Mouse (Mus musculus): ENCODE data around the gene Phf20.
"Not testable (repeated sequence)": the region's sequence is repeated elsewhere in the genome, so short reads cannot be mapped to it uniquely, and the experiment has no call there.

Gene Phf20

DNA sequence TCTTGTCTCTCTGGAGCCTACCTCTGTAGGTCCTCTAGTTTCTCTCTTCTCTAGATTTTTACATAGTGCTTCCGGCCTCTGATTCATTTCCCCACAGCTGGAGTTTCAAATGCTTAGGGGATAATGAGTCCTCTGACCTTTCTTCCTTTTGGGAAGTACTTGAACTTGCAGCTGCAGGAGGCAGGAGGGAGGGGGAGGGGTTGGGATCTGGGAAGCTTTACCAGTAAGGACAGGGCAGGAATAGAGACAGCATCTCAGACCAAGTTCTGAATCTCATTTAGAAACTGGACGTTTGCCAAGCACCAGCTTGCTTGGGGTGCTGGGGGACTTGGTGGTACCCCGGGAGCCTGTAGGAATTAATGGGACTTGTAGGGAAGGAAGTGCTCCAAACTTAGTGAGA lies 3.7 kb downstream of the Phf20 start:
- DNase-seq (ENCODE audit: low read depth): no peak

DNA sequence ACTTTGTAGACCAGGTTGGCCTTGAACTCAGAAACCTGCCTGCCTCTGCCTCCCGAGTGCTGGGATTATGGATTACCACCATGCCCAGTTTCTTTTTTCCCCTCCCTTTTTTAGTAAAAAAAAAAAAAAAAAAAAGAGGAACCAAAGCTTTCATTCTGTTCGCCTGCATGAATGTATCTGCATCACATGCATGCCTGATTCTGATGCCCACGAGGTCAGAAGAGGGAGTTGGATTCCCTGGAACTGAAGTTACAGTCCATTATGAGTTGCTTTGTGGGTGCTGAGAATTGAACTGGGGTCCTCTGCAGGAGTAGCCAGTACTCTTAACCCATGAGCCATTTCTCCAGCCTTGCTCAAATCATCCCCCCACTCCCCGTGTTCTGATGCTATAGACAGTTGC lies 5.2 kb downstream of the Phf20 start:
- no peak for DNase-seq (ENCODE audit: low read depth)

DNA sequence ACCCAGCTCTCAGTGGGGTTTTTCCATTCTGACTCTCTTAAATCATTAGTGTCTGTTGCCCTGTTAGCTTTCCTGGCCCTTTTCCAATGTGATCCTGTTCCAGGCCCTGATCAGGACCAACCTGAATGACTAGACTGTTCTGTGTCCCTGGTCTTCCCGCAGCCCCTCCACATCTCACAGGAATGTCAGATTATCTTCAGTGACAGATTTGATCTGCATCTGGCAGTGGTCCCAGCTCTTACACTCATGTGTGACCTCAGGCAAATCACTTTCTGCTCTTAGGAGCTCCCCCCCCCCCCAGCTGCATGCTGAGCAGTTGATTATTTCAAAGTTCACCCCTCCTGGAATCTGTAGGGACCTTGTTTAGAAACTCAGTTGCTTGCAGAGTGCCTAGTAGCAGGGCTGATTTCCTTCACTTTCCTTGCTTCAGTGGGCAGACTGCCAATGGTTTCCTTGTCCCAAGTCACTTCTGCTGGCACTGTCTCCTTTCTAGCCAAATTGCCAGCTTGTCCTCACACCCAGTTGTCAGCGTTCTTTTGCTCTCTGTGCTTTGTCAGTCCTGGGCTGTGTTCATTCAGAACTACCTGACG lies 6.7 kb downstream of the Phf20 start:
- DNase-seq (ENCODE audit: low read depth): no peak

DNA sequence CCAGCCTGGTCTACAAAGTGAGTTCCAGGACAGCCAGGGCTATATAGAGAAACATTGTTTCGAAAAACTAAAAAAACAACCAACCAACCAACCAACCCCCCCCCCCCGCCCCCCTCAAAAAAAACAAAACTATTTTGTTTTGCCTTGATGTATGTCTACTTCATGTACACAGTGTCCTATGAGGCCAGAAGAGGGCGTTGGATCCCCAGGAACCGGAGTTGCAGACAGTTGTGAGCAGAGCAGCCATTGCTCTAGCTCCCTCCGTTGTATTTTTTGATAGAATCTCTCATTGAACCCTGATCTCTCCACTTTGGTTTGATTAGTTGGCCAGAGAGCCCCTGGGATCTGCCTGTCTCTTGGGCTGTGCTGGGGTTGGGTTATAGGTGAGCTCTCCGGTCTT lies 7.7 kb downstream of the Phf20 start:
- DNase-seq (ENCODE audit: low read depth): peak; percentile 40

DNA sequence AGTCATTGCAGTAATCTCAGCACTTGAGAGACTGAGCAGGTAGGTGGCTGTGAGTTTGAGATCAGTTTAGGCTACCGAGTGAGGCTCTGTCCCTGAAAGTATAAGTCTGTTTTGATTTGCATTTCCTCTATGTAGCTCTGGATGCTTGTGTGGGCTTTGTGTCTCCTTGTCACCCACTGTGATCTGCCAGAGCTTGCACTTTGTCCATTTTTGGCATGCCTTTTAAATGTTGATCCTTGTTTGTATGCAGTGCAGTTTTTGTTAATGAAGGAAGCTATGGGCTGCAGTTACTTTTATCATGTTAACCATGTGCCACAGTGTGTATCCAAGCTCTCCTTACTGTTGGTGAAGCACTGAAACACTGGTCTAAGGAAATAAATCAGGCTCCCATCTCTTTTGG lies 21.5 kb downstream of the Phf20 start:
- DNase-seq (ENCODE audit: low read depth): no peak

DNA sequence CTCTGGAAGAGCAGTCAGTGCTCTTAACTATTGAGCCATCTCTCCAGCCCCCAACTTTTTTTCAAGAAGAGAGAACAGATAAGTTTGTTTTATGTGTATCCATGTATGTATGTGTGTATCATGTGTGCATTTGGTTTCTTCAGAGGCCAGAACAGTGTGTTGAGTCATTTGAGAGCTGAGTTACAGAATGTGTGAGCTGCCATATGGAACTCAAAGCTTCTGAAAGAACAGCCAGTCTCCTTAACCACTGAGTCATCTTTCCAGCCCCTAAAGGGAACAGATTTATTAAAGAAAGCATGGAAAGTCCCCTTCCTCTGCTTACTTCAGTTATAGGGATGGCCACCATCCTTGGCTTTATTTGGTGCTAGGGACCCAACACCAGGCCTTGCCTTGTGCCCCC lies 25.8 kb downstream of the Phf20 start:
- DNase-seq (ENCODE audit: low read depth): no peak

DNA sequence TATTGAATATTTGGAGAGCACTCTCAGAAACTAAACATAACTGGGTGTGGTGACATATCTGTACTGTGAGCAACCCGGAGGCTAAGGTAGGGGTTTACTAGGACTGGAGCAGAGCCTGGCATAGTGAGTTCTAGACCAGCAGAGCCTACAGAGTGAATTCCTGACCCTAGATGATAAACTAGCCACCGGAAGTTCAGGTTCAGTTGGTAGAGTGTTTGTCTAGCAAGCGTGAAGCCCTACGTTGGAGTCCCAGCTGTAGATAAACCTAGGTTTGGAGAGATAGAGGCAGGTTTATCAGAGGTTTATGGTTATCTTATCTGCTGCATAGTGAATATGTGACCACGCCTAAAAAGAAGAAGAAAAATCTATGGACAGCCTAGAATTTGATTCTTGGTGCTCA lies 27.8 kb downstream of the Phf20 start:
- no peak for DNase-seq (ENCODE audit: low read depth)

DNA sequence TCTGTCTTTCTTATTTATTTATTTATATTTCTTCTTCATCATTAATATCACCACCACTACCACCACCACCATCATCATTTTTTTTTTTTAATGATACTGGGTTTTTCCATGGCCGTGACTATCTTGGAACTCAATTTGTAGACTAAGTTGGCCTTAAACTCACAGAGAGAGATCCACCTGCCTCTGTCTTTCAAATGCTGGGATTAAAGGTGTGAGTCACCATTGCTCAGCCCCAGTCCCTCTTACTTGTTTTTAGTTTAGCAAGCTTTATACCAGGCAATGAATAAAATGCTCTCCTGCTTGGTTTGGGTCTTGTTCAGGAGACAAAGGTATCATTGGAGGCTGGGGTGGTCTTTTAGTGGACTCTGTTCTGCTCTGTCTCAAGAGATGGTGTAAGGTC lies 31.4 kb downstream of the Phf20 start:
- no peak for DNase-seq (ENCODE audit: low read depth)

DNA sequence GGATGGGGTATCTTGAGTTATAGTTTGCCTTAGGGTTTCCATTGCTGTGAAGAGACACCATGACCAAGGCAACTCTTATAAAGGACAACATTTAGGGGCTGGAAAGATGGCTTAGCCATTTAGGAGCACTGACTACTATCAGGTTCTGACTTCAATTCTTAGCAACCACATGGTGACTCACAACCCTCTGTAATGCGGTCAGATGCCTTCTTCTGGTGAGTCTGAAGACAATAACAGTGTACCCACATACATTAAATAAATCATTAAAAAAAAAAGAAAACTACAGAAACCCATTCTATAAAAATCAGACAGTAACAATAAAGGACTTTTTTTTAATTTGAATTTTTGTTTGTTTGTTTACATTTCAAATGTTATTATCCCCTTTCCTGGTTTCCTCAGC lies 32.9 kb downstream of the Phf20 start:
- DNase-seq (ENCODE audit: low read depth): no peak

DNA sequence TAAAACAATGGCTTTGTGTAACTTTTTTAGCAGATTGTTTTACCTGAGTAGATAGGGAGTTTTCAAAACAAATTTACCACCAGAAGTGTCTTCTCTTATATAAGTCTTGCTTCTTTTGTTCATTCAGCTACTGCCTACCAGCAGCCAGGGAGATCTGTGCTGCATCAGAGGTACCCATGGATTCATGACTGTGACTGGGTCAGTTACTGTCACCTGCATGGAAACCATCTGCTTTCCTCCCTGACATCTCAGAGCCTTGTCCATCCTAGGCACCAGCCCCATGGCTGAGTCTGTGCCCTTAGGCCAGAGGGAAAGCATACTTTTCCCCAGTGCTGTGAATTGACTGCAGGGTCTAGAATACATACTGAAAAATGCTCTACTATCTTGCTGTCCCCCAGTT lies 35.1 kb downstream of the Phf20 start:
- DNase-seq (ENCODE audit: low read depth): no peak

DNA sequence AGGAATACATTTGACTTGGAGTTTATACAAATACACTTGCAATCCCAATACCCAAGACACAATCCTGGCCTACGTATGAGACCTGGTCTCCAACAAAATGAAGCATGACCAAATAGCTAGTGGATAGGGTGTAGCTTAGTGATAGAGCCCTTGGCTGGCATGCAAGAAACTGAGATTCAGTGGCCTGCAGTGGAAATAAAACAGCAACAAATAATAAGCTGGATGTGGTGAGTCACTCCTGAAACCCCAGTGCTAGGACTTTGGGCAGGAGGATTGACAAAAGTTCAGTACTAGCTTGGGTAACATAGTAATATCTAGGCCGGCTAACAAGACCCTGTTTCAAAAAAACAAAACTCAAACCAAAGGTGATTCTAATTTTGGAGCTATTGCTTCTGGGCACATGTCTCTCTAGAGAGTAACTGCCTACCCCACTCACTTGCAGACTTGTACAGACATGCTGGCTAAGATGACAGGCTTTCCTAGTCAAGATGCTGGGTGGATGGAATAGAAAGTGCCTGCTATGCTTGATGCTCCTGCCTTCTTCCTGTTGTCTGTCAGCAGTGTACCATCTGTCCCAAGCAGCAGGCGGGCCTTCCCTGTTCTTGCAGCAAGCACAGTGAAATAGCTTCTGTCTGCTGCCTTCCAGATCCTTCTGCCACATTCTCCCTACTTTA lies 37.1 kb downstream of the Phf20 start:
- no peak for DNase-seq (ENCODE audit: low read depth)

DNA sequence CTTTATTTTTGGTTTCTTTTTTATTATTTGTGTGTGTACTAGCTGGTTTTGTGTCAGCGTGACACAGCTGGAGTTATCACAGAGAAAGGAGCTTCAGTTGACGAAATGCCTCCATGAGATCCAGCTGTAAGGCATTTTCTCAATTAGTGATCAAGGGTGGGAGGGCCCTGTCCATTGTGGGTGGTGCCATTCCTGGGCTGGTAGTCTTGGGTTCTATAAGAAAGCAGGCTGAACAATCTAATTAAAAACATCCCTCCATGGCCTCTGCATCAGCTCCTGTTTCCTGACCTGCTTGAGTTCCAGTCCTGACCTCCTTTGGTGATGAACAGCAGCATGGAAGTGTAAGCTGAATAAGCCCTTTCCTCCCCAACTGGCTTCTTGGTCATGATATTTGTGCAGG lies 37.8 kb downstream of the Phf20 start:
- not testable (repeated sequence) for DNase-seq (ENCODE audit: low read depth)

DNA sequence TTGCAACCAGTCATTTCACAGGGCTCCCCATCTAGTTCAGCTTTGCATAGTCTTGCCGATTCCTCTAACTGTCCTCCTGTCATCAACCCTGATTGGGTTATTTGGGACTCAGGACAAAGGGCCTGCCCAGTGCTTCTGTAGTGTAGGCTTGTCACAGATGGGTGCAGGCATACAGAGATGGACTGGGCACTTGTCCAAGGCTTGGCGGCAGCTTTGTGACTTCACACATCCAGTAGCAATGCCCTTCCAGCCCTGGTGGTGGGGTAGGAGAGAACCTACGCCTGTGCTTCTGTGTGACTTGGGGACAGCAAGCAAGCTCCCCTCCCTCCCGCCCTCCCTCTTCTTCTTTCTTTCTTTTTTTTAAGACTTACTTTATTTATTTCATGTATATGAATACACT lies 39.6 kb downstream of the Phf20 start:
- DNase-seq (ENCODE audit: low read depth): no peak

DNA sequence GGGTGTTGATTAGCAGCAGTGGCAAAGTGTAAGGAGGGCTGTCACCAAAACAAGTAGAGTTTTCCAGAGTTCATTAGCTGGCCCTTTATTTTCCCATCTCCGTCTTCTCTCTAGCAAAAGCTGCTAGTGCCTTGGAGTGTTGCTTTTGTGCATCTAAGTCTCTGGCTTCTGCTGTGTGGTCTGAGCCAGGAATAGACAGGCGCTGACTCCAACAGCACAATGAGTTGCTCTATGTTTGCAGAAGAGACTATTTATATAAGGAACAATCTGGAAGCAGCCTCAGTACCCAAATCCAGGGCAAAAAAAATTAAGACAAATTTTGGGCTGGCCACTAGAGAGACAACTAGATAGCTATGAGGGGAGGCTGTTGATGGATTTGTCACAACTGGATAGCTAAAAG lies 45.4 kb downstream of the Phf20 start:
- DNase-seq (ENCODE audit: low read depth): no peak

DNA sequence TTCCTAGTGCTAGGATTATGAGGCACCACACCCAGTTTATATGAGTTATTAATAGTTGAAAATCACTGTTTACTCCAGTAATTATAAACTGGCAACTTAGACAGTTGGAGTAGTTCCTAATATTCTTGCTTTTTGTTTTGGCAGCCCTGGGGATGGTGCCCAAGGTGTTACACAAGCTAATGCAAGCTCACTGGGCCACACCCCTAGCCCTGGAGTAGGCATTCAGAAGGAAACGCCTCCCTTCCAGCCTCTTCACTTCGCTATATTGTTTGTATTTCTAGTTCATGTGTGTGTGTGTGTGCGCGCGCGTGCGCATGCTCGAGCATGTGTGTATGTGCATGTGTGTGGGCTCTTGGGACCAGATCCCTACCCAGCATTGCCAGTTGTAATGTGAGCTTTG lies 46.7 kb downstream of the Phf20 start:
- no peak for DNase-seq (ENCODE audit: low read depth)

DNA sequence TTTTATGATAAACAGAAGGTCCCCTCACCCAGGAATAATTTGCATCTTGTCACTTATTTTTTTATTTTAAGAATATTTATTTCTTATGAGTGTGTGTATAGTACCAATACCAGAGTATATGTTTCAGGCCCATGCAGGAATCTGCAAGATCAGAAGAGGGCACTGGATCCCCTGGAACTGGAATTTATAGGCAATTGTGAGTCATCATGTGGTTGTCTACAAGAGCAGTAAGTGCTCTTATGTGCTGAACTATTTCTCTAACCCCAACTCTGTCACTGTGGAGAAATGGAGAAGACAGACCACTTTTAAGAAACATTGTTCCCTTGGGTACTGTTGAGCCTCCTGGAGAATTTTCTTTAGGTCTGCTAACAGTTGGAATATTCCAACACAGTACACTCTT lies 51.3 kb downstream of the Phf20 start:
- no peak for DNase-seq (ENCODE audit: low read depth)

DNA sequence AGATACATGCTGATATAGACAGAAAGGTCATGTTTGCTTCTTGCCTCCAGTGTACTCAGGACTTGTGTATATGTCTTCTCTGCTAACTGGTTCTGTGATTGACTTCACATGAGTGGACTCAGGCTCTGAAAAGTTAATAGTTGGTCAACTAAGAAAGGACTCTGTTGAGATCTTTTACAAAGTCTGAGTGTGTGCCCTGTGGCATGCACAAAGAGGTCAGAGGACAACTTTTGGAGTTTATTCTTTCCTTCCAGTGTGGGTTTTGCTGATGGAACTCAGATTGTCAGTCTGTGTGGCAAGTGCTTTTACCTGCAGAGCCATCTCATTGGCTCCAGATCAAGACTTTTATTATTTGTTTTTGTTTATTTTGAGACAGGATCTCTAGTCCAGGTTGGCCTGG lies 54.5 kb downstream of the Phf20 start:
- no peak for DNase-seq (ENCODE audit: low read depth)

DNA sequence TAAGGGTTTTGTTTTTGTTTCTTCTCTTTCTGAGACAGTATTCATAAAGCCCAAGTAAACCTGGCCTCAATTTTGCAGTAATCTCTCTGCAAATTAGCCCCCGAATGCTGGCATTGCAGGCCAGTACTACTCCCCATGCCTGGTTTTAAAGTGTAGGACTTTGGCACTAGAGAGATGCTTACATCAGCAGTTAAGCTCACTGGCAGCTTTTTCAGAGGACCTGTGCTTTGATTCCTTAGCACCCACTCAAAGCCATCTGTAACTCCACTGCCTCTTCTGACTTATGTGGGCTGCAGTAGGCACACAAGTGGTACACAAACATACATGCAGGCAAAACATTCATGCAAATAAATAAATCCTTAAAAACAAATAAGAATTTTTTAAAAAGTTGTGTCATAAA lies 55.0 kb downstream of the Phf20 start:
- DNase-seq (ENCODE audit: low read depth): no peak

DNA sequence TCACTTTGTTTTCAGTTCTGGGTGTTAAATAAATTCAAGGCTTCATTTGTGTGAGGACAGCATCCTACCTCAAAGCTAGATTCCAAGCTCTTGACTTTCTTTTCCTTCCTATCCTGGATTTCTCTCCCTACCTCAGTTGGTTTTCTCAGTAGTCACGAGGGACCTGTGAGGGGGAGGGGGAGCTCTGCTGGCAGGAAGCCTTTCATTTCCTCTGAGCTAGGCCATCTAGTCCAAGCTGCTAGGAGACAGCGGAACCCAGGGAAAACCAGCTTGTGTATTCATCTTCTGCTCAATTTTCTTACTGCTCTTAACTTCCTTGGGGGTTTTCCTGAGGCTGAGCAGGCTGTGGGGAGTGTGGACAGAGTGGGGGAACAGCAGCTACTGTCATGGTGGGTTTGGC lies 60.8 kb downstream of the Phf20 start:
- DNase-seq (ENCODE audit: low read depth): peak; percentile 48

DNA sequence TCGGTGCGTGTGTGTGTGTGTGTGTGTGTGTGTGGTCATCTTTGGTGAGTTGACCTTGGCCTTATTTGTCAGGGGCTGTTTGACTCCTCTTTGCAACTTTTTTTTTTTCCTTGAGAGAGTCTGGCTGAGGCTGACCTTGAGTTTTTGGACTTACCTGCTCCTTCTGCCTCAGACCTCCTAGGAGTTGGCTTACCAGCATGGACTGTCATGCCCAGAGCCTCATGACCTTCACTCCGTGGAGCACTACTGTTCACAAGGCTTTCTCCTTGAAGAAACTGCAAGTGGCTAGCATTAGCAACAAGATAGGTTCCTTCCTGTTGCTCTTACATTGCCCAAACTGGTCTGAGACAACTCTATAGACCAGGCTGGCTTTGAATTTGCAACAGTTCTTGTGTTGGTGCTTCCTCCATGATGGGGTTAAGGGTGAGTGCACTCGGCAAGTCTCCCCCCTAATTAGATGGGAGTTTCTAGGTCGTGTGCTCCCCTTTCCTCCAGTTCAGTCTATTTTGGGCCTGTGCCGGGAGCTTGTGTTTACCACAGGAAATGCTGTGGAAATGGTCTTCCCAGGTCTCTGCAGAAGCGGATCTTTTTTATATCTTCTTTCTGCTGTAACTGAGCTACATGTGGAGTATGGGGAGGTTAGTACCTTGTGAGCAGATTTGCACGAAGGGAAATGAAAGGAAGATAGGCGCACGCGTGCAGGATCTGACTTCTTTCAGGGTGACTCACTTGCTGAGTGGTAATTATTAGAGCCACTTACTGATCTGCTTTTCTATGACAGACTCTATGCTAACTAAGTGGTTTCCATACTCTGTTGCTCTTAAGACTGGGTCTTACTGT lies 61.9 kb downstream of the Phf20 start:
- peak; percentile 55 for DNase-seq (ENCODE audit: low read depth)

DNA sequence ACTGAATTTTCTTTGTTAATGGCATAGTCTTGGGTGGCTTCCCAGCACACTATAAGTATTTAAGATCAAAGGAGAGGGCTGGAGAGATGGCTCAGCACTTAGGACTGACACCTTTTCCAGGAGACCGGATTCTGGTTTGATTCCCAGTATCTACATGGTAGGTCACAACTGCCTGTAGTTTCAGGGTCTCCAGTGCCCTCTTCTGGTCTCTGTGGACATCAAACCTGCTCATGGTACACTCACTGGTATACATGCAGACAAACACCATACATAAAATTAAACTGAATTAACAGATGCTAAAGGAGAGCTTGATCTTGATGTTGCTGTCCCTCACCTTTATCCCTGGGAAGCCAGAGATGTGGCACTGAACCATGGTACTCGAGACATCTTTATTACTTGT lies 64.7 kb downstream of the Phf20 start:
- peak; percentile 30 for DNase-seq (ENCODE audit: low read depth)

DNA sequence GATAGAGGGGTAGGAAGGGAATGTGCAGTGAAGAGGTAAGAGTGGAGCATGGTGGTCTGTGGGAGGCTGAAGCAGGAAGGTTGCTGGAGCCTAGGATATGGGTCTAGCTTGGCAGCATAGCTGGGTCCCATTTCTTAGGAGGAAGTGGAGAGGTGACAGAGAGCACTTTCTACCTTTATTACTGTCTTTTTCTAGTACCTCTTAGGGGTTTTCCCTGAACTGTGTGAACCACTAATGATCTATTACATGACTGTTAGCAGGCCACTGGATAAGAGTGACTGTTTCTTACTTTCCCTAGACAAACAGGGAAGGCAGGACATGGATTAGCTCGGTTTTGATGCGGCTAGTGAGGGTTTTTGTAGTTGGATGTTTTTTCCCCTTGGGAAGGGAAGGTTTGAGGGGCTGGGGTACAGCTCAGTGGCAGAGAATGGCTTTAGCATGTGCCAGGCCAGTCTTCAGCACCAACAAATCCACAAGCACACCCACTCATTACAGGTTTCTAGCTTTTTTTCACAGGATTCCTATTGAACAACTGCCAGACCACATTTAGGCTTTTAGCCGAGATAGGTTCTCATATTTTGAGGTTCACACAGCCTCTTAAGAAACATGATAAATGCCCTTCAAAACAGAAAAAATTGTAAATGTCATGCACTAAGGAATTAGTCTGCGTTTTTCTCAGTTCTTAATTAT lies 67.1 kb downstream of the Phf20 start:
- no peak for DNase-seq (ENCODE audit: low read depth)

DNA sequence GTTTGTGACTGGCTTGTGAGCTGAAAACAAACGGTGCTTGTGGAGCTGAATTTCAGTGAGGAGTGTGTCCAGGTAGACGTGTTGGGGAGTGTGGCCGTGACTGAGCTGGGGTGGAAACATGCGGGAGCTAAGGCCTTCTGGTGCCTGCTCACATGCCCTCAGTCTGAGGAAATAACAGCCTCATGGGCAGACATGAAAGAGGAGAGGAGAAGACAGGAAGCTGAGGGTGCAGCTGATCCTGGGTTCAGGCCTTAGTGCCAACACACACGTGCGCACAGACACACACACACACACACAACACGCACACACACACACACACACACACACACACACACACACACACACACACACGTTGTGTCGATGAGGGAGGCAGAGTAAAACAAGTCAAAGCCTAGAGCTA lies 71.4 kb downstream of the Phf20 start:
- DNase-seq (ENCODE audit: low read depth): no peak
